Mouse (Mus musculus): ENCODE measurements around the gene Tshz2.

Tshz2 gene

GRCm38 (mm10) chr2:169887921-169888320 lies 255.1 kb downstream of the Tshz2 start:
- DNase-seq, result no peak

DNA sequence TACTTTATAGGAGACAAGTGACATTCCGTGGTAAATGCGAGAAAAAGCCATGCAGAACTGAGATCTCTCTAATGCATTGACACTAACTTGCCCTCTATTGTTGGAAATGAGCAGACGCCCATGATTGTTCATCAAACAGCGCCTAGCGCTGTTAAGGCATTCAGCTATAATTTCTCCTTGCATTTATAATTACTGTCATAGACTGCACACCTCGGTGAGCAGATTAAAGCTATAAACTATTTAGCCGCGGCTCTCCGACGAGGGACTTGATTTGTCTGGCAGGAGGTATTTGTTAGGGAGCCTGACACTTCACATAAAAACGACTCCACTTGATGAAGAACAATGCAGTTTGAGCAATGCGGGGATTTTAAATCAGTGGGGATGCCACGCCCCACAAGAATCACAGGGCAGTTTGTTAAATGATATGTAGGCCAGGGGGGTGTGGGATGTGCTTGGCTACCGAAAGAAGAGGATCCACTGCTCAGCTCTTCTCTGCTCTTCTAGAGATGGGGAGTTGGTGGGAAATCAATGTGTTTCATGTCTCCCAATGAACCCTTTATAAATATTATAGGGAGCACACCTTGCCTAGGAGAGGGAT lies 259.7 kb downstream of the Tshz2 start:
- no peak for DNase-seq

DNA sequence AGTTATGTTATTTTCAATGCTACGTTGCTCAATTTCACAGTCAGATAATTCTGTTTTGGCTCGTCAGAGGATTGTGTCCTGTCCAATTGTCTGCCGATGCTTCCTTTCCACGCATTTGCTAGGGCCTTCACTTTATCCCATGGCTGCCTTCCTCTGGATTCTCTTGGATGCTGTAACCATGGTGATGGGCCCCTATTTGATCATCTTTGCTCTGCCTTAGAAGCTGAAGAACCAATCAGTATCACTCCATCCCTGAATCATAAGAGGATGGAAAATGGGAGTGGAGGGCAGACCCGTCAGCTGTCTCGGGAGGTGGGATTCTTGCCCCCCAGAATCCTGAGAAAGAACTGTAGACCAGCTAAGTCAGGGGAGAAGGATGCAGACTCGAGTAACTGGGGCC lies 270.1 kb downstream of the Tshz2 start:
- no peak for DNase-seq

DNA sequence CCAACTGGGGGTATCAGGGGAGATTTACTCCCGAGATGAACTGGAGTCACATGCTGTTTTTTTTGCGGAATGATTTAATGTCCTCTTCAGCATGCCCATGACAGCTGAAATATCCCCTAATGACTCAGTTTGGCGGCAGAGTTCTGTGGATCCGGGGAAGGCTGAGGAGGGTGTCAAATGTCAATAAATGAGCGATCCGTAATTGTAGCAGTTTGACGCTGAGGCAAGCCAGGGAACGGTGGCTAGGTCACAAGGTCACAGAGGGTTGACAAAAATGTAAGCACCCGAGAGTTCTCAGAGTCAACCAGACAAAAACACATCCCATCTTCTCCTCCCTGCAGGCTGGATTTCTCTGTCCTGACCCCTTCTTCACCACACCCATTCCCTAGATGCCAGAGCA lies 273.6 kb downstream of the Tshz2 start:
- no peak for DNase-seq

GRCm38 (mm10) chr2:169907979-169908378 lies 275.2 kb downstream of the Tshz2 start:
- no peak for DNase-seq

GRCm38 (mm10) chr2:169910606-169911005 lies 277.8 kb downstream of the Tshz2 start:
- DNase-seq, result no peak

GRCm38 (mm10) chr2:169912826-169913225 lies 280.0 kb downstream of the Tshz2 start:
- no peak for DNase-seq

- peak; percentile 14 to 40 for DNase-seq
These were observed 282.1 kb downstream of the Tshz2 start for GRCm38 (mm10) chr2:169914903-169915302.

DNA sequence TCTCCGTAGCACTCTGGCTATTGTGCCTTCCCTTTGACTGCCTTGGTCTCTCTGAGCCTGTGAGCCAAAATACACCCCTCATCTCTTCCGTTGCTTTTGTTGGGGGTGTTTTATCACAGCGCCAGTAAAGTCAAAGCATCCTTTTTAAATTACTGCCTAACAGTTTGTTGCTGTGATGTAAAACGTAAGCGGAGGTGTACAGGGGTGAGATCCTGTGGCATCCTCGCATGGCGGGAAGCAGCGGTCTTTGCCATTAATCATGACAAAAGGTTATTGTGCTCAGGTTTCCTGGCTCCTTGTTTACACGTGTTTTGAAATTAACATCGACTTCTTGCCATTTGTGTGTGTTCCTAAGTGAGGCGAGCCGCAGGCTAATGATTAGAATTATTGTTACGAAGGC lies 282.5 kb downstream of the Tshz2 start:
- DNase-seq, result no peak

GRCm38 (mm10) chr2:169919111-169919695 lies 286.4 kb downstream of the Tshz2 start:
- DNase-seq, result no peak

- DNase-seq, result peak in 1 of 2 experiments; percentile 33
These were observed 291.5 kb downstream of the Tshz2 start for GRCm38 (mm10) chr2:169924177-169924810.

GRCm38 (mm10) chr2:169925466-169925865 lies 292.7 kb downstream of the Tshz2 start:
- no peak for DNase-seq

DNA sequence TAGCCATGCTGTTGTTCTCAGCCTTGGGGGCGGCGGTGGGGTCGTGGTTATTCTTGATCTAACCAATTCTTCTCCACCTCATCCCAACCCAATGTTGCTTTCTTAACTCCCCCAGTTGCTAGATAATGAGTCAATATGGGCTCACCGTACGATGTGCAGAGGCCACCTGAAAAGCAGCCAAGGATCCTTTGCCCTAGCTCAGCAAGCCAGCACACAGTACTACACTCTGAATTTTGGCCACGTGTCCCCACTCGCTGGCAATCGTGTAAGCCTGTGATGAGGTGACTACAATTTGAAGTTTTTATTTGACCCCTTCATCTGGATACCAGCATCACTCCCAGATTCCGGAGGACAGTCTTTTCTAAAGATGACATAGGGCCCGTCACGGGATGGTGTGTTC lies 293.2 kb downstream of the Tshz2 start:
- no peak for DNase-seq

DNA sequence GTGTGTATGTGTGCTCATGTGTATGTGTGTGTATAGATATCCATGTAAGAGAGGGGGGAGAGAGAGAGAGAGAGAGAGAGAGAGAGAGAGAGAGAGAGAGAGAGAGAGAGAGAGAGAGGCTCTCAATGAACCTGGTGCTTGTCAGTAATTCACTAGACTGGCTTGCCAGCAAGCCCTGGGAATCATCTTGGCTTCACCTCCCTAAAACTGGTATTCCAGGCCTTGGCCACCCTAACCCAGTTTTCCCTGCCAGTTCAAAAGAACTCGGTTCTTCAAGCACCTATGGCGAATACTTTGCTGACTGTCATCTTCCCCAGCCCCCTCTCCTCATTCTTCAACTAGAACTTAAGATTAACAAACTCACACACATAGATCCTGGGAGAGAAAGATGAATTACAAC lies 294.6 kb downstream of the Tshz2 start:
- DNase-seq, result no peak

DNA sequence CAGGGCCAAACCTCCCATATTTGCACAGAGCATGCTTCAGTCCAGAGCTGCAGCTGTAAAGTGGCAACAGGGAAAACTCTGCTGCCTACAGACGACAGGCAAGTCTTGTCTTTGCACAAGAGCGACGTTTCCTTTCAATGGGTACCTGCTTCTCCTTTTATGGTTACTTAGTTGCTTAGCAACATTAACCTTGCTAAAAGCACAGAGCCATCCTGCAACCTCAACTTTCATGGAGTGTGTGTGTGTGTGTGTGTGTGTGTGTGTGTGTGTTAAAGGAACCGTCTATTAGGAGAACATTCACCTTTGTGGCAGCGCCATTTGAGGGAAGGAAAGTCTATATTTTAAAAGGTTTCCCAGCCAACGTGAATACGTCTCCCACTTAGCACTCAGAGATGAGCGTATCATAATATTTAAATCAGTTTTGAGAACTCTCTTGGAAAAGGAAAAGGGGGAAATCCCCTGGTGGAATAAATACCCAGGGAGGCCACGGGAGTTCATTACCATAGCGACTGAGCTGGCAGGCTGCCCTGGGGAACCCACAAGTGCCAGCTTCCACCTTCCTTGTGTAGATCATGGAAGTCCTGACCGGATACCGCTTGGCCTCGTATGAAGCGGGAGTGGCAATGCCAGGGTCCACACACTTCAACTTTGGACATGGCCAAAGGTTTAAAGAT lies 295.8 kb downstream of the Tshz2 start:
- peak; percentile 74 to 82 for DNase-seq

DNA sequence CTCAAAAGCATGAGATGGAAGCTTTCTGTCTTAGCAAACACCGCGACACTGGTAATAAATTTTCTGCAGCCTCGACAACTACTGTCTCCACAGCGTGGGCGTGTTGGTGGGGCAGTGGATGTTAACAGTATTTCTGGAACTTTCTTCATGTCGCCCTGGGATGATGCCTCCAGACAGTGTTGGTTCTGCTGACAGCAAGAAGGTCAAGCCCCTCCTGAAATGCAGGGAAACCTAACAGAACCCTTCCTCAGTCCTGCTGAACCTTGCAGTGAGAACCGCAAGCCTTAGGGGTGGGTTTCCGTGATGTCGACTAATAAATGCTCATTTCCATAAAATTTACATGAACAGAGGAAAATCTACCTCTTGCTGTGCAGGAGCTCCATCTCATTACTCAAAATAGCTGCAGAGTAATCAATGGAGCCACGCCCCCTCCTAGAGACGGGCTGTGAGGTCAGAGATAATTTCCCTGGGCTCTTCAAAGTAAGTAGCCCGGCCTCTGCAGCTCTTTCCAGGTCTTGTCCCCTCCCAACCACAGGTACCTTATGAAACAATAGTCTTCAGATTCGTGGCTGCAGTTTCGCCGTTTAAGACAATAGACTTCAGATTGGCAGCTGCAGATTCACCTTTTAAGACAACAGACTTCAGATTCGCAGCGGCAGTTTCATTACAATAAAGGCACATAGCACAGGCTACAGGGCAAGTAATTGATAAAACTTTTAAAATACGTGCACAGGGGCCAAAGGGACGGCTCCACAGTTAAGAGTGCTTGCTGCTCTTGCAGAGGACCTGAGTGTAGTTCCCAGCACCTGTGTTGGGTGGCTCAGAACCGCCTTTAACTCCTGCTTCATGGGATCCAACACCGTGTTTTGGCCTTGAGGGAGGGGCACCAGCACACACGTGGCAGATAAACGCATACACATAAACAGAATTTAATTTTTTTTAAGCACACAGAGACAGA lies 297.0 kb downstream of the Tshz2 start:
- peak; percentile 42 to 49 for DNase-seq

DNA sequence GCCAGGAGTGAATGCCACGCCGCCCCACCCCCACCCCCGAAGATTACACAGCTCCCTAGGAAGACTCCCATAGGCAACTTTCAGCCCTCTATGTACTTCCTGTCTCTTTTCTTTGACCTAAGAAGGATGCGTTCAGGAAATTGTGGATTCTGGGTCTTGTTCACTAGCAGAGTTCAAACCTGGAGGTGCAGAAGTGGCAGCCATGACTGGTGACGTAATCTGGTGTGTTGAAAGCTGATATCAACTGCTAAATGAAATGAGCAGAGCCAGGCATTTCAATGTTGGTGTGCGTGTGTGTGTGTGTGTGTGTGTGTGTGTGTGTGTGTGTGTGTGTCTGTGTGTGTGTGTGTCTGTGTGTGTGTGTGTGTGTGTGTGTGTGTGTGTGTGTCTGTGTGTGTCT lies 302.8 kb downstream of the Tshz2 start:
- DNase-seq, result no peak

GRCm38 (mm10) chr2:169940297-169941142 lies 307.7 kb downstream of the Tshz2 start:
- no peak for DNase-seq

GRCm38 (mm10) chr2:169943727-169944126 lies 310.9 kb downstream of the Tshz2 start:
- no peak for DNase-seq

DNA sequence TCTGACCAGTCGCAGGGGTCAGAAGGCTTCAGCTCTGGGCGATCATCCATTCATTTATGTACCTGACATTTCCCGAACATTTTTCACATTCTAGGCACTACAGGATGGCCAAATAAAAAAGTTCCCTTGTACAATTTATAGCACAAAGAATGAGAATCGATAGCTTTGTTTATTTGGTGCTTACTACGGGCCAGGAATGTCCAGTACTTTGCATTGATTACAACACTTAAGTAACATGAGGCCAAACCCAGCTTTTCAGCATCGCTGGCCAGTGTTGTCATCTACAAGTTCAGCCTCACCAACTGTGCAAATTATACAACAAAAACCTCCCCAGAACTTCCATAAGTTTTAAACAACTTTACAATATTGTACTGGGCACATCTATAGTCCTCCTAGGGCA lies 315.3 kb downstream of the Tshz2 start:
- no peak for DNase-seq

GRCm38 (mm10) chr2:169951041-169951440 lies 318.2 kb downstream of the Tshz2 start:
- peak in 1 of 2 experiments; percentile 32 for DNase-seq

- no peak for DNase-seq
These were observed 320.2 kb downstream of the Tshz2 start for GRCm38 (mm10) chr2:169952981-169953380.

Measured in lung, postnatal 4 days (tissue).